22 mouse cellular contexts compared by ENCODE assay signal in genomic region chr10:38380388-38380787, GRCm38 (mm10).
DNase-seq lines count a peak whose midpoint lies in the region; ATAC-seq and TF ChIP-seq lines count a peak whose summit lies in the region.
"Had no signal": no experiment of that assay in that cellular context is flagged by ENCODE, and none has a peak within 500 bp of the region (broad histone marks: within the 10 kb centered on the region; RNA-seq: fewer than 3 reads in every experiment).

No protein-coding gene starts in this region.

- intact Hi-C loops in left cerebral cortex, postnatal 4 days (cut with DNase I) = no loop called here
- intact Hi-C loops in left cerebral cortex, postnatal 25 days (cut with DNase I) = no loop called here

- no peak for TF ChIP-seq POLR2A in brain, embryonic 14.5 days (IDR thresholded peaks at IDR 0.05; ENCODE audit: borderline replicate concordance, extremely low read depth, insufficient read depth, insufficient read length, poor library complexity, severe bottlenecking)

- TF ChIP-seq CTCF in brain, embryonic 14.5 days (IDR thresholded peaks at IDR 0.05; ENCODE audit: borderline replicate concordance, extremely low read depth, insufficient read depth, insufficient read length) = no peak

- no peak overlapping the region for H3K4me2 ChIP-seq in forebrain, embryonic 16.5 days (ENCODE audit: low read length)
- H3K4me2 ChIP-seq in forebrain, embryonic 15.5 days (replicated peaks) = no peak overlapping the region
- no peak overlapping the region for H3K4me2 ChIP-seq in midbrain, embryonic 14.5 days (ENCODE audit: low read length)
- no peak overlapping the region for H3K4me2 ChIP-seq in midbrain, embryonic 13.5 days (replicated peaks)
- H3K4me2 ChIP-seq: heart, embryonic 15.5 days; limb, embryonic 15.5 days; neural tube, embryonic 13.5 days had no signal

- H3K4me3 ChIP-seq in forebrain, embryonic 16.5 days (replicated peaks; ENCODE audit: low read length) = no peak overlapping the region
- no peak overlapping the region for H3K4me3 ChIP-seq in forebrain, embryonic 15.5 days
- H3K4me3 ChIP-seq in midbrain, embryonic 14.5 days (replicated peaks; ENCODE audit: low read depth, low read length) = no peak overlapping the region
- no peak overlapping the region for H3K4me3 ChIP-seq in midbrain, embryonic 13.5 days (replicated peaks)
- H3K4me3 ChIP-seq: embryonic facial prominence, embryonic 10.5 days; heart, embryonic 15.5 days; limb, embryonic 15.5 days; midbrain, embryonic 10.5 days; myocyte; neural tube, embryonic 13.5 days had no signal

- no peak overlapping the region for H3K9ac ChIP-seq in forebrain, embryonic 16.5 days (replicated peaks; ENCODE audit: low read depth, low read length)
- no peak overlapping the region for H3K9ac ChIP-seq in forebrain, embryonic 15.5 days (replicated peaks)
- H3K9ac ChIP-seq in midbrain, embryonic 14.5 days (replicated peaks; ENCODE audit: low read length) = no peak overlapping the region
- no peak overlapping the region for H3K9ac ChIP-seq in midbrain, embryonic 13.5 days (replicated peaks)
- H3K9ac ChIP-seq: heart, embryonic 15.5 days; limb, embryonic 15.5 days; liver, embryonic 14.5 days; neural tube, embryonic 13.5 days had no signal

- peak; percentile 32 for DNase-seq in left cerebral cortex, postnatal 4 days
- no peak for DNase-seq in left cerebral cortex, postnatal 25 days (ENCODE audit: low spot score in 2 of 2)
- peak; percentile 41 for DNase-seq in midbrain, embryonic 14.5 days
- DNase-seq in brain, embryonic 14.5 days (ENCODE audit: low read depth) = peak; percentile 76
- DNase-seq: adrenal gland, postnatal 25 days; cerebellum, adult 9-10 months; heart, postnatal 36 days; kidney, adult 2 months; layer of hippocampus, adult 9-11 months; retina, postnatal 1 day had no signal

- 0 out of 2 replicates have a peak, but pooled peaks cover 3% of the 10 kb centered on the region for H3K4me1 ChIP-seq in forebrain, embryonic 16.5 days (replicated peaks; ENCODE audit: control insufficient read depth, insufficient read depth, low read length)
- H3K4me1 ChIP-seq in forebrain, embryonic 15.5 days = peaks cover 4% of the 10 kb centered on the region; the same call in 1 of the 2 replicates
- no peaks in the 10 kb centered on the region for H3K4me1 ChIP-seq in midbrain, embryonic 14.5 days (ENCODE audit: control insufficient read depth, insufficient read depth, low read length)
- H3K4me1 ChIP-seq in midbrain, embryonic 13.5 days (replicated peaks) = 0 out of 2 replicates have a peak, but pooled peaks cover 2% of the 10 kb centered on the region
- H3K4me1 ChIP-seq: embryonic facial prominence, embryonic 10.5 days; heart, embryonic 15.5 days; limb, embryonic 15.5 days; midbrain, embryonic 10.5 days; neural tube, embryonic 13.5 days had no signal

- H3K27ac ChIP-seq in forebrain, embryonic 16.5 days (ENCODE audit: low read length) = no peak overlapping the region
- no peak overlapping the region for H3K27ac ChIP-seq in forebrain, embryonic 15.5 days (replicated peaks)
- no peak overlapping the region for H3K27ac ChIP-seq in midbrain, embryonic 14.5 days (replicated peaks; ENCODE audit: low read depth, low read length)
- no peak overlapping the region for H3K27ac ChIP-seq in midbrain, embryonic 13.5 days
- H3K27ac ChIP-seq: embryonic facial prominence, embryonic 10.5 days; heart, embryonic 15.5 days; kidney, postnatal 0 days; limb, embryonic 15.5 days; liver, embryonic 14.5 days; midbrain, embryonic 10.5 days; neural tube, embryonic 13.5 days had no signal

- whole genome bisulfite sequencing in forebrain, embryonic 16.5 days = 49% methylated on average over 2 of the region's 2 CpGs
- 61% methylated on average over 2 of the region's 2 CpGs for WGBS in forebrain, embryonic 15.5 days
- 75% methylated on average over 2 of the region's 2 CpGs for WGBS in midbrain, embryonic 14.5 days
- WGBS in midbrain, embryonic 13.5 days = 81% methylated on average over 2 of the region's 2 CpGs

- ATAC-seq in forebrain, embryonic 16.5 days = peak; percentile 71
- ATAC-seq in forebrain, embryonic 15.5 days (replicated peaks) = no peak
- no peak for ATAC-seq in midbrain, embryonic 14.5 days (ENCODE audit: low FRiP score, low TSS enrichment)
- ATAC-seq in midbrain, embryonic 13.5 days = no peak
- ATAC-seq: CD4-positive, CD25-positive, alpha-beta regulatory T cell, adult 4 months had no signal

- no peaks in the 10 kb centered on the region for H3K36me3 ChIP-seq in forebrain, embryonic 16.5 days (ENCODE audit: control insufficient read depth, insufficient read depth)
- no peaks in the 10 kb centered on the region for H3K36me3 ChIP-seq in forebrain, embryonic 15.5 days
- H3K36me3 ChIP-seq in midbrain, embryonic 14.5 days (ENCODE audit: control insufficient read depth, insufficient read depth, low read length) = no peaks in the 10 kb centered on the region
- no peaks in the 10 kb centered on the region for H3K36me3 ChIP-seq in midbrain, embryonic 13.5 days
- H3K36me3 ChIP-seq: embryonic facial prominence, embryonic 10.5 days; heart, embryonic 15.5 days; limb, embryonic 15.5 days; midbrain, embryonic 10.5 days; neural tube, embryonic 13.5 days had no signal

- no peaks in the 10 kb centered on the region for H3K9me3 ChIP-seq in forebrain, embryonic 16.5 days (ENCODE audit: control insufficient read depth, low read length)
- no peaks in the 10 kb centered on the region for H3K9me3 ChIP-seq in forebrain, embryonic 15.5 days
- no peaks in the 10 kb centered on the region for H3K9me3 ChIP-seq in midbrain, embryonic 14.5 days (ENCODE audit: control insufficient read depth, low read length)
- no peaks in the 10 kb centered on the region for H3K9me3 ChIP-seq in midbrain, embryonic 13.5 days
- H3K9me3 ChIP-seq: embryonic facial prominence, embryonic 10.5 days; heart, embryonic 15.5 days; limb, embryonic 15.5 days; midbrain, embryonic 10.5 days; neural tube, embryonic 13.5 days had no signal

- H3K27me3 ChIP-seq in forebrain, embryonic 16.5 days (replicated peaks; ENCODE audit: control insufficient read depth, insufficient read depth, low read length) = no peaks in the 10 kb centered on the region
- no peaks in the 10 kb centered on the region for H3K27me3 ChIP-seq in forebrain, embryonic 15.5 days
- H3K27me3 ChIP-seq in midbrain, embryonic 14.5 days (ENCODE audit: control insufficient read depth, insufficient read depth, low read length) = no peaks in the 10 kb centered on the region
- no peaks in the 10 kb centered on the region for H3K27me3 ChIP-seq in midbrain, embryonic 13.5 days
- H3K27me3 ChIP-seq: heart, embryonic 15.5 days; limb, embryonic 15.5 days; neural tube, embryonic 13.5 days had no signal

Comparison
In these comparisons a context has a peak if more than half of its experiments do, and no peak if none do; other contexts are left out.
1. DNase-seq: peak in left cerebral cortex, postnatal 4 days (single experiment), midbrain, embryonic 14.5 days (single experiment) and brain, embryonic 14.5 days (single experiment); none in left cerebral cortex, postnatal 25 days (0 of 2).